Mouse (Mus musculus) myocyte (in vitro differentiated cells): Measurements from ENCODE around the gene Prkcg. TPM values are rescaled to one million over a fixed set of nuclear protein-coding genes. Genes with fewer than 3 reads are reported as not detected.

ENCODE experiments used
- H3K27me3 ChIP-seq: one replicate; pipeline ENCODE4 v1.6.1; 2011; ENCODE audit not compliant: control insufficient read depth, insufficient read depth, insufficient read length
- H3K36me3 ChIP-seq: one replicate; pipeline ENCODE4 v1.6.1; 2011; ENCODE audit not compliant: control insufficient read depth, insufficient read depth
- H3K4me2 ChIP-seq: one replicate; pipeline ENCODE4 v1.6.1; 2011; ENCODE audit warnings: low read depth, control low read depth
- H3K4me3 ChIP-seq: one replicate; pipeline ENCODE4 v1.5.1; 2011; ENCODE audit warnings: mild to moderate bottlenecking, control low read depth, moderate library complexity
- H3K79me2 ChIP-seq: one replicate; pipeline ENCODE4 v1.6.1; 2011; ENCODE audit not compliant: control insufficient read depth, insufficient read depth
- H3ac ChIP-seq: one replicate; pipeline ENCODE4 v1.6.1; 2011; ENCODE audit not compliant: control insufficient read depth, insufficient read length
- CEBPB ChIP-seq: IDR thresholded peaks from 2 replicates; pipeline ENCODE4 v1.6.1; 2011; ENCODE audit warnings: mild to moderate bottlenecking, moderate library complexity; ENCODE audit not compliant: poor library complexity, insufficient read depth, severe bottlenecking
- E2F4 ChIP-seq: IDR thresholded peaks from one replicate; pipeline ENCODE4 v1.6.1; 2011; ENCODE audit warnings: mild to moderate bottlenecking, control low read depth, moderate library complexity; ENCODE audit not compliant: insufficient read depth
- MAX ChIP-seq: IDR thresholded peaks from one replicate; pipeline ENCODE4 v1.6.1; 2011; ENCODE audit warnings: low read depth, mild to moderate bottlenecking, control low read depth
- MYOD1 ChIP-seq, 3 experiments: IDR thresholded peaks; one replicate each; pipeline ENCODE4 v1.6.1; 2011; ENCODE audit warnings: control low read depth in 2 of 3, low read depth in 2 of 3, mild to moderate bottlenecking in 2 of 3, moderate library complexity in 1 of 3; ENCODE audit not compliant: insufficient read length in 2 of 3, control insufficient read depth in 1 of 3
- MYOG ChIP-seq, 3 experiments: IDR thresholded peaks; one replicate each; pipeline ENCODE4 v1.6.1; 2011; ENCODE audit warnings: control low read depth in 2 of 3, low read depth in 2 of 3, mild to moderate bottlenecking in 2 of 3; ENCODE audit not compliant: insufficient read length in 2 of 3, control insufficient read depth in 1 of 3, insufficient read depth in 1 of 3
- POLR2A ChIP-seq: IDR thresholded peaks from one replicate; pipeline ENCODE4 v1.6.1; 2011; ENCODE audit warnings: low read depth, mild to moderate bottlenecking, control low read depth, moderate library complexity; ENCODE audit not compliant: insufficient read length
- POLR2AphosphoS2 ChIP-seq: IDR thresholded peaks from one replicate; pipeline ENCODE4 v1.6.1; 2011; ENCODE audit warnings: low read depth, control low read depth; ENCODE audit not compliant: insufficient read length
- REST ChIP-seq: IDR thresholded peaks from one replicate; pipeline ENCODE4 v1.6.1; 2011; ENCODE audit warnings: mild to moderate bottlenecking, control low read depth, moderate library complexity; ENCODE audit not compliant: insufficient read depth, insufficient read length
- SRF ChIP-seq: IDR thresholded peaks from one replicate; pipeline ENCODE4 v1.6.1; 2011; ENCODE audit warnings: low read depth; ENCODE audit not compliant: control insufficient read depth, insufficient read length
- TCF12 ChIP-seq: IDR thresholded peaks from one replicate; pipeline ENCODE4 v1.6.1; 2011; ENCODE audit warnings: mild to moderate bottlenecking, control low read depth; ENCODE audit not compliant: poor library complexity, insufficient read depth, severe bottlenecking
- TCF3 ChIP-seq: IDR thresholded peaks from one replicate; pipeline ENCODE4 v1.6.1; 2011; ENCODE audit warnings: low read depth, control low read depth; ENCODE audit not compliant: insufficient read length
- USF1 ChIP-seq: IDR thresholded peaks from one replicate; pipeline ENCODE4 v1.6.1; 2011; ENCODE audit warnings: low read depth, mild to moderate bottlenecking, control low read depth, moderate library complexity
- polyA plus RNA-seq: library from polyadenylated mRNA; unstranded; fragments of >200 nt; fragmentation: generic; extraction: Trizol; gene quantifications from one replicate; pipeline ENCODE4 v1.2.1, GENCODE M21; 2012; ENCODE audit warnings: missing spikeins

Prkcg gene
- polyA plus RNA-seq, 1 experiment = 0.50 TPM

DNA sequence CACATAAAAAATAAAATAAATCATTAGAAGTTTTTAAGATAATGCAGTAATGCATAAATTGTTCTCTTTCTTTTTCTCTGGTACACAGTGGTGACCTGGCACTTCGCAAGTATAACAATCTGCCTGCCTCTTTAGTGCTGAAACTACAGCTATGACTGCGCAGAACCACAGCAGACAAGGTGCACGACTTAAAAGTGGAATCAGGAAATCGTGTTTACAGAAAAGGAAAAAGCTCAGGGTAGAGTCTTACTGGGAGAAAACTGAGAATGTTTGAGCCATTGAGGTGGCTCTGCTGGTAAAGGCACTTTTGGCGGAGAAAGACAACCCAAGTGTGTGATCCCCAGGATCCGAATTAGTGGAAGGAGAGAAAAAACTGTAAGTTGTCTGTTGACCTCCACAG, 7.2 kb upstream of the Prkcg start:
- Histone ChIP-seq H3K4me2 (no peak overlapping the region), H3K27me3 (no peaks in the 10 kb centered on the region), H3ac (no peak overlapping the region), H3K4me3 (no peak overlapping the region), H3K79me2 (no peaks in the 10 kb centered on the region), H3K36me3 (no peaks in the 10 kb centered on the region)
- TF ChIP-seq USF1 (no peak), POLR2A (no peak), CEBPB (no peak), MAX (no peak), TCF3 (no peak), TCF12 (no peak), SRF (no peak), REST (no peak), MYOD1 (IDR thresholded peaks at IDR 0.05; ENCODE audit: control insufficient read depth in 1 of 3, insufficient read length in 2 of 3, low read depth in 2 of 3) (no peak), E2F4 (no peak), MYOG (IDR thresholded peaks at IDR 0.05; ENCODE audit: control insufficient read depth in 1 of 3, insufficient read depth in 1 of 3, insufficient read length in 2 of 3, low read depth in 2 of 3) (no peak)

DNA sequence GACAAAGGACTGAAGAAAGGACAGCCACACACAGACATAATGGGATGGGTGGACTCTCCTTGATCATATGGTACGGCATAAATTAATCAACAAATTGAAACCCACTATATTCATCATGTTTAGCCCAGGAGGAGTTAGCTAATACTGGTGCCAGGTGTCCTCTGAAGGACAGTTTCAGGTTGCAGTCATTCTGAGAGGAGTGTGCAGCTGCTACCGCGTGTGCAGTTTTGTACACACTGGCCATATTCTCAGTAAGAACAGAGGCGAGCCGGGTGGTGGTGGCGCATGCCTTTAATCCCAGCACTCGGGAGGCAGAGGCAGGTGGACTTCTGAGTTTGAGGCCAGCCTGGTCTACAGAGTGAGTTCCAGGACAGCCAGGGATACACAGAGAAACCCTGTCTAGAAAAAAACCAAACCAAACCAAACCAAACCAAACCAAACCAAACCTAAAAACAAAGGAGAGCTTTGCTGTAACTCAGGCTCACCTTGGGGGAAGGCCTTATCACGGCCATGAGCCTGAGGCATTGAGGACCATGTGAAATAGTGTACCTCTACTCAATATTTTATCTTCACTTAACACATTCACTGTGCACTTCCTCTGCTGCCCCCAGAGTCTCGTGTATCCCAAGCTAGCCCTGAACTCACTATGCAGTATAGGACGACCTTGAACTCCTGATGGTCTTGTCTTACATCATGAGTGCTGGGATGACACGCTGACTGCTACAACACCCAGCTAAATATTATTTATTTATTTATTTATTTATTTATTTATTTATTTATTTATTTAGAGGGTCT, 5.7 kb upstream of the Prkcg start:
- H3K27me3 ChIP-seq = no peaks in the 10 kb centered on the region
- no peak for TF ChIP-seq MYOG (IDR thresholded peaks at IDR 0.05; ENCODE audit: control insufficient read depth in 1 of 3, insufficient read depth in 1 of 3, insufficient read length in 2 of 3, low read depth in 2 of 3)
- TF ChIP-seq REST = no peak
- TF ChIP-seq TCF12 = no peak
- TF ChIP-seq MAX = no peak
- no peak for TF ChIP-seq MYOD1 (IDR thresholded peaks at IDR 0.05; ENCODE audit: control insufficient read depth in 1 of 3, insufficient read length in 2 of 3, low read depth in 2 of 3)
- no peak for TF ChIP-seq POLR2A
- TF ChIP-seq USF1 = no peak
- no peak for TF ChIP-seq SRF
- TF ChIP-seq POLR2AphosphoS2 = no peak
- TF ChIP-seq CEBPB = no peak
- no peak for TF ChIP-seq E2F4
- no peak for TF ChIP-seq TCF3
- H3ac ChIP-seq = no peak overlapping the region
- H3K4me2 ChIP-seq = no peak overlapping the region
- no peaks in the 10 kb centered on the region for H3K79me2 ChIP-seq
- no peaks in the 10 kb centered on the region for H3K36me3 ChIP-seq
- H3K4me3 ChIP-seq = no peak overlapping the region

DNA sequence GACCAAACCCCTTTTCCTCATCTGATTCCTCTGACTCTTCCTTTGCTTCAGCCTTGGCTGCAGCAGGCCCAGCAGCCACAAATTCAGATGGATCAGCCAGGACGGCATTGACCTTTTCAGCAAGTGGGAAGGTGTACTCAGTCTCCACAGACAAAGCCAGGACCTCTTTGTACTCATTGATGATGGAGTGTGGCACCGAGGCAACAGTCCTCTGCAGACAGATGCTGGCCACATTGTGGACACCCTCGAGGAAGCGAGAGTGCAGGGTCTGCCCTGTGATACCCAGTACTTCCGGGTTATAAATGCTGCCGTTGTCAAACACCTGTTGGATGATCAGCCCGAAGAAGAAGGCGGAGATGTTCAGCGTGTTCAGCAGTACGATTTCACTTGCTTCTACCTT, 4.4 kb upstream of the Prkcg start:
- Histone ChIP-seq H3ac (no peak overlapping the region), H3K36me3 (no peaks in the 10 kb centered on the region), H3K4me3 (no peak overlapping the region), H3K4me2 (no peak overlapping the region), H3K79me2 (no peaks in the 10 kb centered on the region), H3K27me3 (no peaks in the 10 kb centered on the region)
- TF ChIP-seq POLR2AphosphoS2 (no peak), TCF12 (no peak), E2F4 (no peak), SRF (no peak), REST (no peak), MYOD1 (IDR thresholded peaks at IDR 0.05; ENCODE audit: control insufficient read depth in 1 of 3, insufficient read length in 2 of 3, low read depth in 2 of 3) (no peak), MYOG (IDR thresholded peaks at IDR 0.05; ENCODE audit: control insufficient read depth in 1 of 3, insufficient read depth in 1 of 3, insufficient read length in 2 of 3, low read depth in 2 of 3) (no peak), CEBPB (no peak), USF1 (no peak), POLR2A (no peak), TCF3 (no peak), MAX (no peak)

DNA sequence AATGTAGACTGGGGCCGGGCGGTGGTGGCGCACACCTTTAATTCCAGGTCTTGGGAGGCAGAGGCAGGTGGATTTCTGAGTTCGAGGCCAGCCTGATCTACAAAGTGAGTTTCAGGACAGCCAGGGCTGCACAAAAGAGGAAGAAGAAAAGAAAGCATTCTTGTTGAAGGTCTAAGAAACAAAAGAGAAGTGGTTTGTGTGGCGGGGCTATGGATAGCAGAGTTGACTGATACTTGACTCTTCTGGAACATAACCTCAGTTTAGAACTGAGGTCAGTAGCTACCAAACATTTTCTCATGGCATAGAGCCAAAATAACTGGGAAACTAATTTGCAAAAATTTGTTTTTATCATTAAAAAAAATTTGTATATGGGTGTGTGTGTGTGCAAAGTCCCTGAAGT, 2.9 kb upstream of the Prkcg start:
- H3K36me3 ChIP-seq = no peaks in the 10 kb centered on the region
- TF ChIP-seq TCF3 = no peak
- TF ChIP-seq SRF = no peak
- TF ChIP-seq CEBPB = no peak
- no peak for TF ChIP-seq POLR2AphosphoS2
- no peaks in the 10 kb centered on the region for H3K79me2 ChIP-seq
- no peaks in the 10 kb centered on the region for H3K27me3 ChIP-seq
- no peak overlapping the region for H3K4me3 ChIP-seq
- no peak overlapping the region for H3K4me2 ChIP-seq
- H3ac ChIP-seq = no peak overlapping the region

DNA sequence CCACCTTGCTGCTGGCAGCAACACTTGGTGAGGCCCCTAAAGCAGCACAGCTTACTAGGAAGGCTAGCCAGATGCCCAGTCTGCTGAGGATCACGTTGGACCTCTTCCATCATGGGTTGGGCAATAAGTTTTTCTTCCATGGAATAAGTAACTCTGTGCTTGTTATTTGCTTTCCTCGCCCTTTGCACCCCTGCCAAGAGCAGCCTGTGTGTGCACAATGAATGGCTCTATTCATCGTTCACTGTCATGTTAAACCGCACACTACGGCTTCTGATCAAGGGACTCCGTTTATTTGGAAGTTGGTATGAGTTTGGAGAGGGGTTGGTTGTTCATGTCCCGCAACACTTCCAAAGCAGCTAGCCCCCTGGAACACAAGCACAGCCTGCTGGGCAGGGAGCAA, 1.8 kb upstream of the Prkcg start:
- TF ChIP-seq REST = no peak
- TF ChIP-seq TCF12 = no peak
- no peak for TF ChIP-seq MYOG (IDR thresholded peaks at IDR 0.05; ENCODE audit: control insufficient read depth in 1 of 3, insufficient read depth in 1 of 3, insufficient read length in 2 of 3, low read depth in 2 of 3)
- no peak for TF ChIP-seq POLR2AphosphoS2
- TF ChIP-seq MYOD1 (IDR thresholded peaks at IDR 0.05; ENCODE audit: control insufficient read depth in 1 of 3, insufficient read length in 2 of 3, low read depth in 2 of 3) = no peak
- no peak for TF ChIP-seq E2F4
- no peak for TF ChIP-seq MAX
- TF ChIP-seq POLR2A = no peak
- TF ChIP-seq TCF3 = no peak
- no peak for TF ChIP-seq USF1
- TF ChIP-seq CEBPB = no peak
- no peak for TF ChIP-seq SRF
- H3K4me2 ChIP-seq = no peak overlapping the region

More for the DNA sequence above, 1.8 kb upstream of the Prkcg start:
- H3K27me3 ChIP-seq = no peaks in the 10 kb centered on the region
- no peaks in the 10 kb centered on the region for H3K36me3 ChIP-seq
- no peak overlapping the region for H3ac ChIP-seq
- peaks cover 8% of the 10 kb centered on the region for H3K79me2 ChIP-seq
- no peak overlapping the region for H3K4me3 ChIP-seq
